Mouse (Mus musculus) forebrain, embryonic 11.5 days (tissue): ENCODE data around the gene Srarp. TPM values are rescaled to one million over a fixed set of nuclear protein-coding genes. Genes with fewer than 3 reads are reported as not detected.

Experiments used
- ATAC-seq: fragments of 200-750 bp; cut with Nextera tagmentation; replicated peaks from 2 replicates; pipeline ENCODE4 v1.8.0; 2017; ENCODE audit warnings: moderate TSS enrichment; ENCODE audit not compliant: low FRiP score
- DNase-seq: peaks from one replicate; pipeline ENCODE4 v3.0.0-alpha.2; 2017; ENCODE audit warnings: low spot score
- H3K27ac ChIP-seq: fragments of 300-500 bp; sonication (generic); 2 replicates; pipeline ENCODE4 v1.5.1; 2014; ENCODE audit warnings: low read depth, low read length
- H3K27me3 ChIP-seq: fragments of 300-500 bp; sonication (generic); 2 replicates; pipeline ENCODE4 v1.6.1; 2014; ENCODE audit warnings: mild to moderate bottlenecking, low read length, mixed read lengths; ENCODE audit not compliant: control insufficient read depth, insufficient read depth
- H3K36me3 ChIP-seq: fragments of 300-500 bp; sonication (generic); 2 replicates; pipeline ENCODE4 v1.6.1; 2014; ENCODE audit warnings: mild to moderate bottlenecking, low read length, moderate library complexity, mixed read lengths; ENCODE audit not compliant: control insufficient read depth, insufficient read depth
- H3K4me1 ChIP-seq: fragments of 300-500 bp; sonication (generic); replicated peaks from 2 replicates; pipeline ENCODE4 v1.6.1; 2014; ENCODE audit warnings: low read length, mixed read lengths; ENCODE audit not compliant: control insufficient read depth, insufficient read depth
- H3K4me2 ChIP-seq: fragments of 300-500 bp; sonication (generic); 2 replicates; pipeline ENCODE4 v1.6.1; 2014; ENCODE audit warnings: low read depth, mild to moderate bottlenecking, low read length, moderate library complexity, mixed read lengths; ENCODE audit not compliant: severe bottlenecking
- H3K4me3 ChIP-seq: fragments of 300-500 bp; sonication (generic); 2 replicates; pipeline ENCODE4 v1.5.1; 2014; ENCODE audit warnings: low read depth, low read length
- H3K9ac ChIP-seq: fragments of 300-500 bp; sonication (generic); 2 replicates; pipeline ENCODE4 v1.6.1; 2014; ENCODE audit warnings: low read length
- H3K9me3 ChIP-seq: fragments of 300-500 bp; sonication (generic); 2 replicates; pipeline ENCODE4 v1.6.1; 2016; ENCODE audit warnings: low read length, mixed read lengths; ENCODE audit not compliant: control insufficient read depth
- WGBS: fragments of 180-500 bp; shearing (Covaris S2); extraction: QIAGEN DNeasy Blood & Tissue Kit; methylation state at CpG from one replicate; pipeline ENCODE4 v1.1.7; 2014; 5-methylcytosine and 5-hydroxymethylcytosine counted together
- polyA plus RNA-seq: library from polyadenylated mRNA; unstranded; fragments of >200 nt; fragmentation: Nextera tagmentation; extraction: Ambion mirVana; gene quantifications from 2 replicates; pipeline ENCODE4 v1.2.1, GENCODE M21; 2014

Srarp gene
- polyA plus RNA-seq, 1 experiment from 2014 or later, result not detected

DNA sequence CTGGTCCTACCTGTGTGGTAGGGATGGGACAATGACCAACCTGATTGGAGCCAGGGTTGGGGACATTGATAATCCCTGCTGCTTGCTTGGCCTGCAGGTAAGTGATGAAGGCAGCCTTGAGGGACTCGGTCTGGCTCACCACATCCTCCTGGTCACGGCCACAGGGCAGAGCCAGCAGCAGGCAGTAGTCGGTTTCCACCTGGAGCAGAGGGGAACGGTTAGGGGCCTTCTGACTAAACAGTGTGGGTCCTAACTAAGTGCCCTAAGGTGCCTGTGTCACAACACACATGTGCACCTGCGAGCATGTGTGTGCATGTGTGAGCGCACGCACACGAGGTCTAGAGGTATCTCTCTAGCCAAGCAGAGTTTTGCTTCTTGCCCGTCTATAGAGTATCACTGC is 33.4 kb upstream of the Srarp start:
- Histone ChIP-seq H3K9ac (no peak overlapping the region), H3K4me2 (no peak overlapping the region), H3K4me3 (no peak overlapping the region), H3K9me3 (no peaks in the 10 kb centered on the region), H3K36me3 (peaks cover 32% of the 10 kb centered on the region), H3K27ac (no peak overlapping the region), H3K4me1 (no peaks in the 10 kb centered on the region), H3K27me3 (no peaks in the 10 kb centered on the region)
- no peak for ATAC-seq
- WGBS, result 89% methylated on average over 9 of the region's 9 CpGs
- no peak for DNase-seq

GRCm38 (mm10) chr4:141468576-141468975 is 32.7 kb upstream of the Srarp start:
- WGBS, result 81% methylated on average over 10 of the region's 10 CpGs
- H3K9me3 ChIP-seq, result no peaks in the 10 kb centered on the region
- no peak overlapping the region for H3K4me3 ChIP-seq
- H3K4me2 ChIP-seq, result no peak overlapping the region
- no peak overlapping the region for H3K27ac ChIP-seq
- peaks cover 35% of the 10 kb centered on the region for H3K36me3 ChIP-seq
- H3K27me3 ChIP-seq, result no peaks in the 10 kb centered on the region
- no peaks in the 10 kb centered on the region for H3K4me1 ChIP-seq
- DNase-seq (no peak), ATAC-seq (no peak)
- no peak overlapping the region for H3K9ac ChIP-seq

- Histone ChIP-seq H3K27me3 (no peaks in the 10 kb centered on the region), H3K4me3 (no peak overlapping the region), H3K27ac (no peak overlapping the region), H3K4me2 (no peak overlapping the region), H3K36me3 (peaks cover 28% of the 10 kb centered on the region), H3K9me3 (no peaks in the 10 kb centered on the region), H3K9ac (no peak overlapping the region), H3K4me1 (no peaks in the 10 kb centered on the region)
- no peak for ATAC-seq
- no peak for DNase-seq
- 81% methylated on average over 6 of the region's 6 CpGs for WGBS
These were observed 31.6 kb upstream of the Srarp start for GRCm38 (mm10) chr4:141467581-141467927.

DNA sequence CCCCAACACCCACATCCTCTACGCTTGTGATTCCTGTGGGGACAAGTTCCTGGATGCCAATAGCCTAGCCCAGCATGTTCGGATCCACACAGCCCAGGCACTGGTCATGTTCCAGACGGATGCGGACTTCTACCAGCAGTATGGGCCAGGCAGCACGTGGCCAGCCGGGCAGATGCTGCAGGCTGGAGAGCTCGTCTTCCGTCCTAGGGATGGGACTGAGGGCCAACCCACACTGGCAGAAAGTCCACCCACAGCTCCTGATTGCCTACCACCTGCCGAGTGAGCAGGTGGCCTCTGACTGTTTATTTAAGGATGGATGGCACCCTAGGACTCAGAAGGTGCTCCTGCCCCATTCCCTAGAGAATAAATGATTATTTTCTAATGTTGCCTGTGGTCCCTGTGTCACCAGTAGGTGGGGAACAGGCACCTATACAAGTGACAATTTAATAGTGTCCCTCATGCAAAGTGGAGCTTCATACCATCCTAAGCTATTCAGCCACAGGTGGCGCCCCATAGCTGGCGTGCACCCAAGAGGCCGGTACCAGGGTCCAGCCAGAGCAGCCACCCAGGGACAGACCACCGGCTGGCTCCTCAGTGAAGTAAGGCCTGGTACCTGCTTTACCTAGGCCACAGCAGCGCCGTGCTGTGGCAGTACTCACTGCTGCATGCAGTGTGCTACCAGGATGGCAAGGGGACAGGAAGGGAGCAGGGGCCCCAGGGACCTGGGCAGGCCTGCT is 31.1 kb upstream of the Srarp start:
- Histone ChIP-seq H3K9ac (no peak overlapping the region), H3K4me1 (no peaks in the 10 kb centered on the region), H3K9me3 (no peaks in the 10 kb centered on the region), H3K27ac (no peak overlapping the region), H3K27me3 (no peaks in the 10 kb centered on the region), H3K4me3 (no peak overlapping the region), H3K36me3 (peaks cover 27% of the 10 kb centered on the region), H3K4me2 (no peak overlapping the region)
- WGBS, result 89% methylated on average over 15 of the region's 15 CpGs
- no peak for ATAC-seq
- no peak for DNase-seq

GRCm38 (mm10) chr4:141466289-141466795 is 30.4 kb upstream of the Srarp start:
- no peak for DNase-seq
- H3K36me3 ChIP-seq, result peaks cover 20% of the 10 kb centered on the region
- no peaks in the 10 kb centered on the region for H3K27me3 ChIP-seq
- no peak overlapping the region for H3K4me3 ChIP-seq
- no peak overlapping the region for H3K27ac ChIP-seq
- H3K4me1 ChIP-seq, result no peaks in the 10 kb centered on the region
- no peak overlapping the region for H3K9ac ChIP-seq
- ATAC-seq, result no peak
- no peak overlapping the region for H3K4me2 ChIP-seq
- 93% methylated on average over 16 of the region's 16 CpGs for WGBS
- no peaks in the 10 kb centered on the region for H3K9me3 ChIP-seq

GRCm38 (mm10) chr4:141465512-141466288 is 29.8 kb upstream of the Srarp start:
- DNase-seq (no peak), ATAC-seq (no peak)
- H3K4me2 ChIP-seq, result no peak overlapping the region
- H3K9me3 ChIP-seq, result no peaks in the 10 kb centered on the region
- H3K27ac ChIP-seq, result no peak overlapping the region
- H3K36me3 ChIP-seq, result peaks cover 17% of the 10 kb centered on the region
- no peaks in the 10 kb centered on the region for H3K4me1 ChIP-seq
- no peaks in the 10 kb centered on the region for H3K27me3 ChIP-seq
- no peak overlapping the region for H3K4me3 ChIP-seq
- WGBS, result 94% methylated on average over 34 of the region's 34 CpGs
- no peak overlapping the region for H3K9ac ChIP-seq

GRCm38 (mm10) chr4:141464722-141465121 is 28.8 kb upstream of the Srarp start:
- no peak overlapping the region for H3K4me2 ChIP-seq
- 78% methylated on average over 16 of the region's 16 CpGs for WGBS
- H3K4me3 ChIP-seq, result no peak overlapping the region
- no peak overlapping the region for H3K9ac ChIP-seq
- no peaks in the 10 kb centered on the region for H3K4me1 ChIP-seq
- DNase-seq (no peak), ATAC-seq (no peak)
- peaks cover 17% of the 10 kb centered on the region for H3K36me3 ChIP-seq
- no peak overlapping the region for H3K27ac ChIP-seq
- no peaks in the 10 kb centered on the region for H3K9me3 ChIP-seq
- no peaks in the 10 kb centered on the region for H3K27me3 ChIP-seq

GRCm38 (mm10) chr4:141463472-141463871 is 27.6 kb upstream of the Srarp start:
- Histone ChIP-seq H3K9me3 (no peaks in the 10 kb centered on the region), H3K27ac (no peak overlapping the region), H3K9ac (no peak overlapping the region), H3K36me3 (peaks cover 15% of the 10 kb centered on the region), H3K4me3 (no peak overlapping the region), H3K4me2 (no peak overlapping the region), H3K4me1 (peaks cover 4% of the 10 kb centered on the region; the same call in 1 of the 2 replicates), H3K27me3 (no peaks in the 10 kb centered on the region)
- DNase-seq (no peak), ATAC-seq (no peak)
- 87% methylated on average over 14 of the region's 14 CpGs for WGBS
